Mouse (Mus musculus) kidney, adult 2 months (tissue): ENCODE measurements at regions not wholly inside any gene's neighbourhood (a gene's known extent, or its start where the extent isn't known, plus 50 kb on each side); places are given as distances from the start of the nearest gene placed in this dataset.
A peak's percentile ranks its signal among the peaks of the same experiment; 100 is the strongest.

ENCODE experiments used
- DNase-seq: peaks from one replicate; pipeline ENCODE4 v3.0.0; 2021
- H3K27ac ChIP-seq: fragments of 200-500 bp; 2 replicates; pipeline ENCODE4 v1.5.1; 2012; ENCODE audit warnings: low read depth, low read length, control low read depth, inconsistent platforms; ENCODE audit not compliant: insufficient read depth
- H3K27me3 ChIP-seq: fragments of 200-500 bp; replicated peaks from 2 replicates; pipeline ENCODE4 v1.6.1; 2012; ENCODE audit warnings: mild to moderate bottlenecking, moderate library complexity, low read length, inconsistent platforms; ENCODE audit not compliant: control insufficient read depth, insufficient read depth
- H3K36me3 ChIP-seq: fragments of 200-500 bp; 2 replicates; pipeline ENCODE4 v1.6.1; 2012; ENCODE audit warnings: mild to moderate bottlenecking, moderate library complexity, low read length, inconsistent platforms; ENCODE audit not compliant: control insufficient read depth, insufficient read depth
- H3K4me1 ChIP-seq: fragments of 200-500 bp; 2 replicates; pipeline ENCODE4 v1.6.1; 2011; ENCODE audit warnings: low read length; ENCODE audit not compliant: control insufficient read depth, insufficient read depth
- H3K4me3 ChIP-seq: fragments of 200-500 bp; 2 replicates; pipeline ENCODE4 v1.5.1; 2011; ENCODE audit warnings: mild to moderate bottlenecking, low read depth, low read length, control low read depth; ENCODE audit not compliant: insufficient read depth
- CTCF ChIP-seq: fragments of 200-500 bp; conservative IDR thresholded peaks from 2 replicates; pipeline ENCODE4 v1.5.1; 2011; ENCODE audit warnings: low read depth, mild to moderate bottlenecking, control low read depth, low read length, moderate library complexity, mixed read lengths; ENCODE audit not compliant: insufficient read depth, insufficient read length
- POLR2A ChIP-seq: fragments of 200-500 bp; IDR thresholded peaks from one replicate; pipeline ENCODE4 v1.6.1; 2011; ENCODE audit warnings: low read depth, low read length, control low read depth
- WGBS: fragments of 180-500 bp; shearing (Covaris S2); methylation state at CpG from one replicate; pipeline ENCODE4 v1.1.7; 2018; 5-methylcytosine and 5-hydroxymethylcytosine counted together

GRCm38 (mm10) chr17:49196046-49196684 lies 232.0 kb upstream of the Mocs1 start:
- Histone ChIP-seq H3K27me3 (no peaks in the 10 kb centered on the region), H3K36me3 (no peaks in the 10 kb centered on the region), H3K27ac (no peak overlapping the region), H3K4me3 (no peak overlapping the region), H3K4me1 (no peaks in the 10 kb centered on the region)
- DNase-seq = no peak
- WGBS = 31% methylated on average over 8 of the region's 8 CpGs
- no peak for TF ChIP-seq CTCF
- TF ChIP-seq POLR2A = no peak

- no peak for TF ChIP-seq POLR2A
- no peak for TF ChIP-seq CTCF
- H3K36me3 ChIP-seq = no peaks in the 10 kb centered on the region
- no peaks in the 10 kb centered on the region for H3K4me1 ChIP-seq
- no peak for DNase-seq
- H3K27me3 ChIP-seq = no peaks in the 10 kb centered on the region; the same call in 1 of the 2 replicates
- no peak overlapping the region for H3K27ac ChIP-seq
- WGBS = 93% methylated on average over 3 of the region's 3 CpGs
- no peak overlapping the region for H3K4me3 ChIP-seq
Observed at GRCm38 (mm10) chr17:49201495-49201894, 226.7 kb upstream of the Mocs1 start.

GRCm38 (mm10) chr17:49205095-49205494 lies 223.1 kb upstream of the Mocs1 start:
- peak; percentile 78 for DNase-seq
- Histone ChIP-seq H3K4me3 (no peak overlapping the region), H3K27ac (no peak overlapping the region), H3K36me3 (no peaks in the 10 kb centered on the region), H3K27me3 (no peaks in the 10 kb centered on the region; the same call in 1 of the 2 replicates), H3K4me1 (no peaks in the 10 kb centered on the region)
- TF ChIP-seq CTCF (no peak), POLR2A (no peak)
- WGBS = 9% methylated on average over 5 of the region's 5 CpGs

- Histone ChIP-seq H3K27me3 (no peaks in the 10 kb centered on the region; the same call in 1 of the 2 replicates), H3K36me3 (no peaks in the 10 kb centered on the region), H3K4me1 (no peaks in the 10 kb centered on the region), H3K27ac (no peak overlapping the region), H3K4me3 (no peak overlapping the region)
- no peak for DNase-seq
- no peak for TF ChIP-seq CTCF
- WGBS = 53% methylated on average over 1 of the region's 1 CpGs
Observed at GRCm38 (mm10) chr17:49205564-49205963, 222.6 kb upstream of the Mocs1 start.

GRCm38 (mm10) chr17:49206708-49207107 lies 221.5 kb upstream of the Mocs1 start:
- 52% methylated on average over 9 of the region's 9 CpGs for WGBS
- Histone ChIP-seq H3K27ac (no peak overlapping the region), H3K36me3 (no peaks in the 10 kb centered on the region), H3K27me3 (no peaks in the 10 kb centered on the region; the same call in 1 of the 2 replicates), H3K4me1 (no peaks in the 10 kb centered on the region), H3K4me3 (no peak overlapping the region)
- no peak for DNase-seq
- TF ChIP-seq CTCF (peak; percentile 19; the same call in 1 of the 2 replicates), POLR2A (no peak)

GRCm38 (mm10) chr17:49208315-49208820 lies 219.8 kb upstream of the Mocs1 start:
- no peaks in the 10 kb centered on the region for H3K36me3 ChIP-seq
- H3K4me3 ChIP-seq = no peak overlapping the region
- TF ChIP-seq CTCF (peak; percentile 27; the same call in 1 of the 2 replicates), POLR2A (no peak)
- no peak overlapping the region for H3K27ac ChIP-seq
- WGBS = 52% methylated on average over 10 of the region's 10 CpGs
- no peaks in the 10 kb centered on the region; the same call in 1 of the 2 replicates for H3K27me3 ChIP-seq
- peak; percentile 19 for DNase-seq
- H3K4me1 ChIP-seq = no peaks in the 10 kb centered on the region

- Histone ChIP-seq H3K27ac (no peak overlapping the region), H3K36me3 (no peaks in the 10 kb centered on the region), H3K4me3 (no peak overlapping the region), H3K27me3 (no peaks in the 10 kb centered on the region), H3K4me1 (no peaks in the 10 kb centered on the region)
- 89% methylated on average over 13 of the region's 13 CpGs for WGBS
- DNase-seq = no peak
- no peak for TF ChIP-seq POLR2A
- TF ChIP-seq CTCF = no peak
Observed at GRCm38 (mm10) chr17:49212918-49213317, 215.2 kb upstream of the Mocs1 start.
